In the genomic region with DNA sequence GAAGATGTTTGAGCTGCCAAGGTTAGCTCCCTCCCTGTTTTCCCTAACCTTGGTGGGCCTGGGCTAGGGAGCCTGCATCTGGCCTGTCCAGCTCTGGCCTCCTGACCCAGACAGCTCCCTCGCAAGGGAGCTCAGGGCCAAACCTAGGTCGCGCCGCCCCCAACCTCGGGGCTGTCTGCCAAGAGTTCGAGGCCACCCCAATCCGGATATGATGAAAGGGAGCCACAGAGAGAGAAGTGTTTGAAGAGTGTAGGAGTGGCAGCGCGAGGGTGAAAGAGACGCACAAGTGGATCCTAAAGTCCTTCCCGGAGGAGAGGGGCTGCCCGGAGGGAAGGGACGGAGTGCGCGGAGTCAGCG, we compare ENCODE assay signal across 8 mouse cellular contexts. TPM values are rescaled to one million over a fixed set of nuclear protein-coding genes. Genes with fewer than 3 reads are reported as not detected.
DNase-seq lines count a peak whose midpoint lies in the region; ATAC-seq and TF ChIP-seq lines count a peak whose summit lies in the region.

A gene (plus strand): TSS at position 201 of the 357 bp plus-strand sequence.

- intact Hi-C loops in heart, postnatal 25 days (cut with DNase I), result loop anchor here (5.0 kb wide), 1 partner anchor 72 kb away; no protein-coding TSS in a partner anchor

- DNase-seq in CD4-positive helper T cell, adult 2 months (ENCODE audit: low read depth, low spot score), result peak; percentile 54
- DNase-seq in R1 (ENCODE audit: low read depth, low spot score), result peak; percentile 39
- peak; percentile 65 for DNase-seq in heart, postnatal 25 days (ENCODE audit: low spot score)
- peak; percentile 75 to 82 for DNase-seq in kidney, postnatal 4 days
- no peak for DNase-seq in stomach, postnatal 0 days (ENCODE audit: low spot score)

- no peak for TF ChIP-seq EP300 in stomach, postnatal 0 days (optimal IDR thresholded peaks at IDR 0.05)

- WGBS in forebrain, embryonic 13.5 days, result 1% methylated on average over 16 of the region's 16 CpGs
- WGBS in stomach, postnatal 0 days, result under 1% methylated on average over 16 of the region's 16 CpGs

- peak within 1 kb of the TSS; percentile 96 for H3K4me2 ChIP-seq in forebrain, embryonic 13.5 days
- peak within 1 kb of the TSS; percentile 73 for H3K4me2 ChIP-seq in stomach, postnatal 0 days (replicated peaks; ENCODE audit: low read depth)

- peak within 1 kb of the TSS; percentile 62 for H3K4me3 ChIP-seq in forebrain, embryonic 13.5 days
- peak within 1 kb of the TSS; percentile 82 for H3K4me3 ChIP-seq in stomach, postnatal 0 days (ENCODE audit: low read depth, low read length)

- peak; percentile 54 for ATAC-seq in forebrain, embryonic 13.5 days
- peak; percentile 64 for ATAC-seq in megakaryocyte progenitor cell, adult 5-6 weeks (replicated peaks; ENCODE audit: poor library complexity)
- peak; percentile 59 for ATAC-seq in stomach, postnatal 0 days (ENCODE audit: low FRiP score, low TSS enrichment)
- no peak for ATAC-seq in erythroid progenitor cell, adult 5-6 weeks (replicated peaks; ENCODE audit: low FRiP score, poor library complexity, severe bottlenecking)

- peaks cover 7% of the 10 kb centered on the region; the same call in 1 of the 2 replicates for H3K27me3 ChIP-seq in forebrain, embryonic 13.5 days
- no peaks in the 10 kb centered on the region for H3K27me3 ChIP-seq in stomach, postnatal 0 days (ENCODE audit: control insufficient read depth, insufficient read depth, low read length)

- H3K4me1 ChIP-seq in forebrain, embryonic 13.5 days, result peaks cover 13% of the 10 kb centered on the region
- H3K4me1 ChIP-seq in stomach, postnatal 0 days (replicated peaks; ENCODE audit: control insufficient read depth, insufficient read depth), result no peaks in the 10 kb centered on the region

- H3K27ac ChIP-seq in forebrain, embryonic 13.5 days, result no peak within 1 kb of the TSS
- H3K27ac ChIP-seq in stomach, postnatal 0 days (replicated peaks), result peak within 1 kb of the TSS; percentile 95

- no peaks in the 10 kb centered on the region for H3K36me3 ChIP-seq in forebrain, embryonic 13.5 days (ENCODE audit: poor library complexity, severe bottlenecking)
- H3K36me3 ChIP-seq in stomach, postnatal 0 days (ENCODE audit: control insufficient read depth, insufficient read depth, low read length), result no peaks in the 10 kb centered on the region

- no peaks in the 10 kb centered on the region for H3K9me3 ChIP-seq in forebrain, embryonic 13.5 days (replicated peaks)
- H3K9me3 ChIP-seq in stomach, postnatal 0 days (ENCODE audit: control insufficient read depth, low read length), result no peaks in the 10 kb centered on the region

- no peak for TF ChIP-seq CTCF in stomach, postnatal 0 days (IDR thresholded peaks at IDR 0.05; ENCODE audit: low read depth)

- H3K9ac ChIP-seq in forebrain, embryonic 13.5 days, result peak within 1 kb of the TSS; percentile 78
- H3K9ac ChIP-seq in stomach, postnatal 0 days (ENCODE audit: low read length), result peak within 1 kb of the TSS; percentile 92

RNA-seq across cellular contexts. Expression of the gene that starts here (rescaled TPM):
- polyA plus RNA-seq in forebrain, embryonic 13.5 days (2015; fragmentation: Nextera tagmentation; extraction: Ambion mirVana), result 1.6 and 1.7 TPM in 2 replicates
- total RNA-seq in heart, postnatal 25 days (2021), result 10 to 100 TPM; 16.9 to 17.3 TPM
- total RNA-seq in megakaryocyte progenitor cell, adult 5-6 weeks (2015), result 7.6 and 8.5 TPM in 2 replicates
- total RNA-seq in megakaryocyte progenitor cell, adult 5-6 weeks (2017), result 9.4 and 10.9 TPM in 2 replicates
- polyA plus RNA-seq in stomach, postnatal 0 days (2015; fragmentation: Nextera tagmentation; extraction: Ambion mirVana), result 4.0 and 4.5 TPM in 2 replicates
- 2.9 and 6.7 TPM in 2 replicates for total RNA-seq in erythroid progenitor cell, adult 5-6 weeks (2015; ENCODE audit: low replicate concordance)
- total RNA-seq in erythroid progenitor cell, adult 5-6 weeks (2017; ENCODE audit: low replicate concordance), result 4.5 and 6.0 TPM in 2 replicates
